Mouse (Mus musculus) layer of hippocampus, adult 9-10 months (tissue): ENCODE data around the gene Cdk17.

Experiments
- DNase-seq: peaks from one replicate; pipeline ENCODE4 v3.0.0; 2022; ENCODE audit warnings: low spot score

Cdk17 gene

DNA sequence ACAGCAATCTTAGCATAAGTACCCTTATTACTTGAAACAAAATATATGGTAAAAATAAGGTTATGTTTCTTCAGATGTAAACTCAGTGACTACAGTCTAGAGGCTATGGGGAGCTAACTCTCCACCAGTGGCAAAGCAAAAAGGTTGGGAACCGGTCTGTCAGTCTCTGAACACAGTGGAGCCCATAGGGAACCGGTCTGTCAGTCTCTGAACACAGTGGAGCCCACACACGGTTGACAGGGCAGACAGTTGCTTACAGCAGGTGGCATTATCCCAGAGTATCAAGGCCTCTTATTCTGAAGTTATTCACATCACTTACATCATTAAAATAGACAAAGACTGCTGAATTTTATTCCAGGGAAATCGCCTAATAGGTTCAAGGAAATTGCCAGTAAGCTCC lies 70.8 kb downstream of the Cdk17 start:
- no peak for DNase-seq

DNA sequence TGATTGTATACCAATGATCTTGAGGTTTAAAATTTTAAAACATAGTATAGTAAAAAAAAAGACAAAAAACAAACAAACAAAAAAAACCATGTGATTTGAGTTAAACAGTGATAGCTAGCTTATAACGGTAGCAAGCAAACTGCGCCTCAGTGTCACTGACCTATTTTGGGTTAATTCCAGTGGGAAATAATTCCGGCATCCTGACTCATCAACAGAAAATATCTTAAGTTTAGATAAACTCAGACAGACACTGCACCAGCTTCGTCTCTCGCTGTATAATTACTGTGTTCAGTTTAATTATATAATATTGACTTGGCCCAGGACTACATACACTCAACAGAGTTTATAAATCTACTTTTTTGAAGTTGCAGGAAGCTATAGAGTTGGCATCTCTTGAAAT lies 71.2 kb downstream of the Cdk17 start:
- no peak for DNase-seq

DNA sequence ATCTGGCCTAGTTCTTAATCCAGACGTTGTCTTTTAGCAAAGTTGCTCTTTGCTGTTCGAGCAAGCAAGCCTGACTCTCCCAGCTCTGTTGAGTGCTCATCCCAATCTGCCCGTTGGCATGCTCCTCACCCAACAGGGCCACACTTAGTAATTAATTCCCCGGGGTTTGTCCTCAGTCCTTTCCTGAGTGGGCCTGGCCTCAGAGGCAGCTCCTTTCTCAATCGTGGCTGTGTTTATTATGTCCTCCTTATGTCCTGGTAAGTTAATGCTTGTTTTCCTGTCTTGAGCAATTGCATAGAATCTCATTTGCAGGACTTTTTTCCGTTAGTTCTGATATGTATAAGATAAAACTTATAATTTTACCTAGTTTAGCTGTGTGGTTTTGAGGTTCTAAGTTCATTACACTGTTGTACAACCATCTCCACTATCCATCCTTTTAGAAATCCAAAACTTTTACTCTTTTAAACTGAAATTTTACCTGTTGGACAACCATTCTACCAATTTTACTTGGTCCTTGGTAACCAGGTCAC lies 73.1 kb downstream of the Cdk17 start:
- no peak for DNase-seq

- no peak for DNase-seq
These were observed 74.0 kb downstream of the Cdk17 start for GRCm38 (mm10) chr10:93234692-93235091.

DNA sequence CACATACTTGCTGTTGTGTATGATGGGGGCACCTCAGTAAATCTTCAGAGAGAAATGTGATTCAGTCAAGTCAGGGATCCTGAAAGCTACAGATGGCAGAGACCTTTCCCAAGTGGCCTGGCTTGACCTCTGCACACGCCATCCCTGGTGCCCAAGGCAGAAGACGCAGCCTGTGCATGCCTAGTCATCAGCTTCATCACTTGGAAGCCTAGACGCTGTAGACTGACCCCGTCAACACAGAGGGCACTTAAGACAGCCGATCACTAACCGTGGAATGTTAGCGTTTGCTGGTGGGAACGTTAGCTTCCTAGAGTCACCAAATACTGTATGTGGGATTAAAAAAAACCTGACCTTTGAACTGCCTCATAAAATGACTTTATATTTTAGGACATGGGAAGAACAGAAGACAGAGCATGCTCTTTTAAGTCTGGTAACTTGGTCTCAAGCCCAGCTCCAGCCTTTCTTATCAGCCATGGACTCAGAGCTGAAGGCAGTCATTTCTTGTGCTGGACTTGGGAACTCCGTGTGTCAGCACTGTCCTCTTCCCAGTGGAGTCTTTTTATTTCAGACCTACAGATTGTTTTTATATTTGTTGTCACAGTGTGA lies 78.6 kb downstream of the Cdk17 start:
- DNase-seq, result no peak

DNA sequence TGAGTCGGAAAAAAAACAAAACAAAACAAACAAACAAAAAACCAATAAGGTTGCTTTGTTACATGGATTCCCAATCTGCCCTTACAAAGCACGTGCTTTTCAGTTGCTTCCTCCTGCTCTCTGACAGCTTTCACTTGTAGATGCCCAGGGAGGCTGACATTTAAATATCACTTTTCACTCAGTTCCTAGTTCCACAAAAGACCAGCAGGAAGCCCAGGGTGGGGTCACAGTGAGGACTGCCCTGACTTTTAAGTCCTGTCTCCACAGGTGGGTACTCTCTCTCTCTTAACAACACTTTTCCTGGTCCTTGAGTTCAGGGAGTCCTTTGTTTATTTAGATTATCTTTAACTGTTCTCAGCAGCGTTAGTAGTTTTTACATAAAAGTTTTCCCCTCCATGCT lies 81.5 kb downstream of the Cdk17 start:
- DNase-seq, result no peak

DNA sequence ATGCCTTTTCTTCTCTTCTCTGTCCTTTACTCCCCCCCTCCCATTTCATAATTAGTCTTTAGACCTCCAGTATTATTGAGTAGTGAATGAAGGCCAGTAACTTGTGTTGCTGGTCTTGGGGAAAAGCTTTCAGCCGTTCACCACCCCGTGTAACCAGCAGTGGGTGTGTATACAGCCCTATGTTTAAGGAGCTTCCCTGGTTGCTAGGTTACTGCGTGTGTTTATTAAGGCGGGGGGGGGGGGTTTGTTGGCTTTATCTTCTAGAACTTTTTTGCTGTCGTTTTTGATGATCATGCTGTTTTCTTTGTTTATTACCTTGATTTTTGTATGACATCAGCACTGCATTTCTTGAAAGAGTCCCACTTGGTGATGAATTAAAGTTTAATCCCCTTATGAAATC lies 82.2 kb downstream of the Cdk17 start:
- no peak for DNase-seq

DNA sequence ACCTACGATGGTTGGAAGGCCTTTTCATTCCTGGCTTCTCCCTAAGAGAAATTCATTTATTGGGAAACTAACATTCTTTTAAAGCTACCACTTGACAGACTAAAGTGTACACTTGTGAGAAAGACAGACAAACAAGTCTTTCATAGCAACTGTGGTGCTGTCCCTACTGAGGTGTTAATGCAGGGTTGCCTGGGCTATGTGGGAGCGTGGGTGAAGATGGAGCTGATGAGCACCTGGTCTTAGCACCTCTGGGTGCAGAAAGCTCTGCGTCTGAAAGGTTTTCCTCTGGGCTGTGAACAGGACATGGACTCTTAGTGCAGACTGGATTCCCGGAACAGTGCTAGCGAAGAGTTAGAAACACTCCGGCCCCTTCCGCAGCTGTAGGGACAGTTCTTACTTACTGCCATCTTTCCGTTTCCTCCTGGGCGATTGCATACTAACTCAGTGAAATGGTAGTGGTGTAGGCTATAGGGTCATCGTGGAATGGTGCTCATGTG lies 83.6 kb downstream of the Cdk17 start:
- no peak for DNase-seq

GRCm38 (mm10) chr10:93246185-93246920 lies 85.7 kb downstream of the Cdk17 start:
- no peak for DNase-seq

- no peak for DNase-seq
These were observed 86.7 kb downstream of the Cdk17 start for GRCm38 (mm10) chr10:93247422-93247821.

DNA sequence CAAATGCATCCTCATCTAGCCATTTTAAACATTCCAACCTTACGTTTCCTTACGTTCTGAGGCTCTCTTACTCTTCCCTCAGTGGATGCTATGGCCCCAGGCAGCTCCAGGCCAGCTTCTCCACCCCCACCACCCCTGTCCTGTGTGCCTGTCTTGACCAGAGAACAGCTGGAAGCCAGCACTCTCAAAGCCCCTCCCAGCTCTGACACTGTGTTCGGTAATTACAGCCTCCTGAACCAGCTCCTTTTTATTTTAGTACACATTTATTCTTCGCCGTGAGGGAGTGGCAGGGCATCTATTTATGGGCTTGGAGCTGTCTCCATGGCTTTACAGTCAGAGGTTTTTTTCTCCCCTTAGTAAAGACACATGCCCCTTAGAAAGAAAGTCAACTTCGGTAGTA lies 87.2 kb downstream of the Cdk17 start:
- no peak for DNase-seq

DNA sequence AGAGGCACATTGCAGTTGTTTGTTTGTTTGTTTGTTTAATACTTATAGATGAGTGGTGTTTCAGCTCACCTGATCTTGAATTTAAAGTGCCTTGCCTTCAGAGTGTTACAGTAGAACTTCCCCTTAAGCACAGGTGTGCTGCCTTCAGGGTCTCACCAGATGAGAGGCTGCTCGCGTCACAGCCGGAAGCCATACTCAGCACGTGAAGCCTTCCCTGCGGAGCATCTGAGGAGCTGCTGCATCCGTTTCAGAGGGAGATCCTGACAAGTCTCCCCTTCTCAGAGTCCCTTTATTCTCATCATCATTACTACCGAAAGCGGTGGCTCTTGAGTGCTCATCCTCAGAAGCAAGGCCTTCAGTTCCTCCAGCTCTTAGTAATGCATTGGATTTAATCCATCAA lies 87.7 kb downstream of the Cdk17 start:
- no peak for DNase-seq

- DNase-seq, result no peak
These were observed 89.2 kb downstream of the Cdk17 start for GRCm38 (mm10) chr10:93249901-93250300.

DNA sequence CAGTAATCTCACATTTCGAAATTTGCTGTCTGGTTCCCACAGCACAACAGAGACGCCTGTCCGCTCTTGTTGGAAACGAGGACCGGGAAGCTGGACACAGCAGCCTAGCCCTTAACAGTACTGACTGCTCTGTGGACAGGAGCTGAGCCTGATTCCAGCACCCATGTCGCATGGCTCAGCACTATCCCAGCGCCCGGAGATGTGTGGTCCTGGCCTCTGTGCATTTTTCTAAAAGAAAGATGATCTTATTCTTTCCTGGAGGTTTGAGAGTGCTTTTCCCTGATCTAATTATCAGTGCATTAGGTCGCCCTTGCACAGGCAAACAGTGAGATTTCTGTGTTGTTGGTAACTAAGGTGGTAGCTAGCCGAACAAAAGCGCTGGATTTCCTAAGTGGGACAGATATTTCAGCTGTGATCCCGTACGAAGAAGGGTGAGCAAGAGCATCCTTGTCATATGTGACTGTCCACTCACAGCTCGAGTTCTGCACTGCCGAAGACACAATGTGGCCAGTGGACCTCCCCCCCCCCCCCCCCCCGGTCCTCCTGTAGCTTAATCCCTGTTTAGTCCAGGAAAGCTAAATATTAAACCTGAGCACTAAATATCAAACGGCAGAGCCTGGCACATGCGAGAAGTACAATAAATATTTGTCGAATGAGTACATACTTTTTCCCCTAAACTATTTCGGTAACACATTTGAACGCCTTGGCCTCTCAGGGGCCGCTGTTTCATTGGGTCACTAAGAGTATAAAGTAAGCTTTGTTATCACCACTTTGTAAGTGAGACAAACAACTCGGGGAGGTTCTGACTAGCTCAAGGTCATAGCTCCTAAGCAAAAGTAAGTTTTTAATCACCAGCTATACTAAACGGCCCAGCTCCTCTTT lies 90.0 kb downstream of the Cdk17 start:
- DNase-seq, result no peak

- DNase-seq, result no peak
These were observed 90.8 kb downstream of the Cdk17 start for GRCm38 (mm10) chr10:93251426-93251825.

GRCm38 (mm10) chr10:93252661-93253060 lies 92.0 kb downstream of the Cdk17 start:
- no peak for DNase-seq

- no peak for DNase-seq
These were observed 92.5 kb downstream of the Cdk17 start for GRCm38 (mm10) chr10:93253156-93253555.

- no peak for DNase-seq
These were observed 94.6 kb downstream of the Cdk17 start for GRCm38 (mm10) chr10:93255294-93255693.

GRCm38 (mm10) chr10:93259826-93260225 lies 99.2 kb downstream of the Cdk17 start:
- no peak for DNase-seq

GRCm38 (mm10) chr10:93261132-93261980 lies 100.7 kb downstream of the Cdk17 start:
- DNase-seq, result no peak

GRCm38 (mm10) chr10:93261981-93262499 lies 101.4 kb downstream of the Cdk17 start:
- DNase-seq, result no peak
